Mouse (Mus musculus): Measurements from ENCODE around the gene Jsrp1. TPM values are rescaled to one million over a fixed set of nuclear protein-coding genes. Genes with fewer than 3 reads are reported as not detected.

Jsrp1 gene
- polyA plus RNA-seq, 1 experiment = 1.2 TPM

GRCm38 (mm10) chr10:80791476-80792174, 21.7 kb downstream of the Jsrp1 start:
- H3K4me3 ChIP-seq (ENCODE audit: control insufficient read depth, low read depth, low read length) = no peak overlapping the region
- H3K27me3 ChIP-seq (ENCODE audit: control insufficient read depth, insufficient read depth, low read length) = no peaks in the 10 kb centered on the region
- H3K36me3 ChIP-seq (ENCODE audit: control insufficient read depth, insufficient read depth, low read length) = no peaks in the 10 kb centered on the region; the same call in 1 of the 2 replicates
- no peaks in the 10 kb centered on the region; the same call in none of the 2 replicates for H3K4me1 ChIP-seq (ENCODE audit: control insufficient read depth, insufficient read depth, low read length)
- no peak overlapping the region for H3K27ac ChIP-seq (ENCODE audit: control insufficient read depth, insufficient read depth, low read depth, low read length)
- TF ChIP-seq CTCF (IDR thresholded peaks at IDR 0.05; ENCODE audit: control insufficient read depth, insufficient read depth, insufficient replicate concordance, low read depth, low read length) = no peak
- TF ChIP-seq POLR2A (IDR thresholded peaks at IDR 0.05; ENCODE audit: control insufficient read depth, low read depth, low read length) = no peak

GRCm38 (mm10) chr10:80790761-80791404, 22.4 kb downstream of the Jsrp1 start:
- Histone ChIP-seq H3K27ac (ENCODE audit: control insufficient read depth, insufficient read depth, low read depth, low read length) (no peak overlapping the region), H3K27me3 (ENCODE audit: control insufficient read depth, insufficient read depth, low read length) (no peaks in the 10 kb centered on the region), H3K4me3 (ENCODE audit: control insufficient read depth, low read depth, low read length) (no peak overlapping the region), H3K4me1 (ENCODE audit: control insufficient read depth, insufficient read depth, low read length) (no peaks in the 10 kb centered on the region; the same call in none of the 2 replicates), H3K36me3 (ENCODE audit: control insufficient read depth, insufficient read depth, low read length) (no peaks in the 10 kb centered on the region; the same call in 1 of the 2 replicates)
- TF ChIP-seq POLR2A (IDR thresholded peaks at IDR 0.05; ENCODE audit: control insufficient read depth, low read depth, low read length) = no peak
- TF ChIP-seq CTCF (IDR thresholded peaks at IDR 0.05; ENCODE audit: control insufficient read depth, insufficient read depth, insufficient replicate concordance, low read depth, low read length) = no peak; the same call in 1 of the 2 replicates

- Histone ChIP-seq H3K4me1 (ENCODE audit: control insufficient read depth, insufficient read depth, low read length) (no peaks in the 10 kb centered on the region; the same call in none of the 2 replicates), H3K4me3 (ENCODE audit: control insufficient read depth, low read depth, low read length) (no peak overlapping the region), H3K27ac (ENCODE audit: control insufficient read depth, insufficient read depth, low read depth, low read length) (no peak overlapping the region), H3K27me3 (ENCODE audit: control insufficient read depth, insufficient read depth, low read length) (no peaks in the 10 kb centered on the region), H3K36me3 (ENCODE audit: control insufficient read depth, insufficient read depth, low read length) (no peaks in the 10 kb centered on the region; the same call in none of the 2 replicates)
- TF ChIP-seq POLR2A (IDR thresholded peaks at IDR 0.05; ENCODE audit: control insufficient read depth, low read depth, low read length) = no peak
Observed at GRCm38 (mm10) chr10:80787517-80787916, 25.8 kb downstream of the Jsrp1 start.

GRCm38 (mm10) chr10:80785963-80786362, 27.3 kb downstream of the Jsrp1 start:
- Histone ChIP-seq H3K27me3 (ENCODE audit: control insufficient read depth, insufficient read depth, low read length) (no peaks in the 10 kb centered on the region), H3K4me1 (ENCODE audit: control insufficient read depth, insufficient read depth, low read length) (no peaks in the 10 kb centered on the region), H3K27ac (ENCODE audit: control insufficient read depth, insufficient read depth, low read depth, low read length) (no peak overlapping the region), H3K4me3 (ENCODE audit: control insufficient read depth, low read depth, low read length) (no peak overlapping the region), H3K36me3 (ENCODE audit: control insufficient read depth, insufficient read depth, low read length) (no peaks in the 10 kb centered on the region; the same call in none of the 2 replicates)
- TF ChIP-seq CTCF (IDR thresholded peaks at IDR 0.05; ENCODE audit: control insufficient read depth, insufficient read depth, insufficient replicate concordance, low read depth, low read length) (no peak), POLR2A (IDR thresholded peaks at IDR 0.05; ENCODE audit: control insufficient read depth, low read depth, low read length) (no peak)

GRCm38 (mm10) chr10:80784871-80785270, 28.4 kb downstream of the Jsrp1 start:
- H3K4me1 ChIP-seq (ENCODE audit: control insufficient read depth, insufficient read depth, low read length) = no peaks in the 10 kb centered on the region
- TF ChIP-seq POLR2A (IDR thresholded peaks at IDR 0.05; ENCODE audit: control insufficient read depth, low read depth, low read length) = no peak
- TF ChIP-seq CTCF (IDR thresholded peaks at IDR 0.05; ENCODE audit: control insufficient read depth, insufficient read depth, insufficient replicate concordance, low read depth, low read length) = no peak
- H3K27ac ChIP-seq (ENCODE audit: control insufficient read depth, insufficient read depth, low read depth, low read length) = no peak overlapping the region
- no peak overlapping the region for H3K4me3 ChIP-seq (ENCODE audit: control insufficient read depth, low read depth, low read length)
- no peaks in the 10 kb centered on the region for H3K27me3 ChIP-seq (ENCODE audit: control insufficient read depth, insufficient read depth, low read length)
- H3K36me3 ChIP-seq (ENCODE audit: control insufficient read depth, insufficient read depth, low read length) = no peaks in the 10 kb centered on the region; the same call in none of the 2 replicates

- Histone ChIP-seq H3K4me1 (ENCODE audit: control insufficient read depth, insufficient read depth, low read length) (no peaks in the 10 kb centered on the region), H3K36me3 (ENCODE audit: control insufficient read depth, insufficient read depth, low read length) (no peaks in the 10 kb centered on the region; the same call in none of the 2 replicates), H3K4me3 (ENCODE audit: control insufficient read depth, low read depth, low read length) (no peak overlapping the region), H3K27ac (ENCODE audit: control insufficient read depth, insufficient read depth, low read depth, low read length) (no peak overlapping the region), H3K27me3 (ENCODE audit: control insufficient read depth, insufficient read depth, low read length) (no peaks in the 10 kb centered on the region)
- TF ChIP-seq POLR2A (IDR thresholded peaks at IDR 0.05; ENCODE audit: control insufficient read depth, low read depth, low read length) = no peak
- no peak for TF ChIP-seq CTCF (IDR thresholded peaks at IDR 0.05; ENCODE audit: control insufficient read depth, insufficient read depth, insufficient replicate concordance, low read depth, low read length)
Observed at GRCm38 (mm10) chr10:80784302-80784701, 29.0 kb downstream of the Jsrp1 start.

- no peak overlapping the region for H3K4me3 ChIP-seq (ENCODE audit: control insufficient read depth, low read depth, low read length)
- no peaks in the 10 kb centered on the region; the same call in none of the 2 replicates for H3K36me3 ChIP-seq (ENCODE audit: control insufficient read depth, insufficient read depth, low read length)
- H3K27ac ChIP-seq (ENCODE audit: control insufficient read depth, insufficient read depth, low read depth, low read length) = no peak overlapping the region
- no peaks in the 10 kb centered on the region for H3K4me1 ChIP-seq (ENCODE audit: control insufficient read depth, insufficient read depth, low read length)
- no peaks in the 10 kb centered on the region for H3K27me3 ChIP-seq (ENCODE audit: control insufficient read depth, insufficient read depth, low read length)
- no peak for TF ChIP-seq CTCF (IDR thresholded peaks at IDR 0.05; ENCODE audit: control insufficient read depth, insufficient read depth, insufficient replicate concordance, low read depth, low read length)
- no peak for TF ChIP-seq POLR2A (IDR thresholded peaks at IDR 0.05; ENCODE audit: control insufficient read depth, low read depth, low read length)
Observed at GRCm38 (mm10) chr10:80779565-80779964, 33.7 kb downstream of the Jsrp1 start.
